Mouse (Mus musculus) heart, postnatal 10 days (tissue): Measurements from ENCODE around the gene Trnp1. TPM values are rescaled to one million over a fixed set of nuclear protein-coding genes. Genes with fewer than 3 reads are reported as not detected.

Experiments
- DNase-seq, 2 experiments: peaks; one replicate each; pipeline ENCODE4 v3.0.0; 2021
- intact Hi-C: fragments of 180-260 bp; cut with DNase I; formaldehyde crosslinking; loops from one replicate; pipeline ENCODE4 v1.15.1; 2025
- total RNA-seq, 2 experiments: library from RNA; stranded (reverse); gene quantifications; 2 replicates each; pipeline ENCODE4 v1.2.3; 2021

Gene Trnp1
- total RNA-seq, 2 experiments from 2014 or later, result 1.6 to 2.8 TPM

DNA sequence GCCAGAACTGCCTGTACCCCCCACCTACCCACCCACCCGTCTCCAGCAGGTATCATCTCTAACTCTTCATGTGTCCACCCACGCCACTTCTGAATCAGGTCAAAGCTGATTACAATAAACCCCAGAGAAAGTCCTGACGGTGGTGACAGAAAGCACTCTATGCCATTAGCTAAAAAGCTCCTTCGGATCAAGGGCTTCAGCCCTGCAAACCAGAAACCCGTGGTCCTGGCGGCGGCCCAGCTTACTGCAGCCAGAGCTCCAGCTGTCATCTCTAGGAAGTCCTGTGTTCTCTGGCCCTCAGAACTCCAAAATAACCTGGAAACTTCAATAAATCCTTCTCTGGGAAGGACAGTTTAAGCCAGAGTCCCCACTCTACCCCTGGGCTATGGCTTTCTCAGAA lies 2.6 kb downstream of the Trnp1 start:
- intact Hi-C loops, result loop anchor here (2.0 kb wide), 1 partner anchor 71 kb away; no protein-coding TSS in a partner anchor
- DNase-seq, result peak; percentile 63 to 70

DNA sequence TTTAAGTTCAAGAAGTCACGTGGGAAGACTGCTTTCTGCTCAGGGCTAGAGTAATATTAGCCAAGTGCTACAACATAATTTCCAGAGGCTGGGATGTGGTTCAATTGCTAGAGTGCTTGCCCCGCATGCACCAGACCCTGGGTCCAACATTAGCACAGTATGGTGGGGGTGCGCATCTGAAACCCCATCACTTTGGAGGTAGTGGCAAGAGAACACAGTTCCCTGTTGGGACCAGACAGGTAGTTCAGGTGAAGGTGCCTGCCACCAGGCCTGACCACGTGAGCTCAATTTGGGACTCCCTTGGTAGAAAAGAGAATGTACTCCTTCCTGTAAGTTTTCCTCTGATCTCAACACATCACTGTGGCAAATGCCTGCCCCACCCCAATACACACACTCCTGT lies 3.5 kb downstream of the Trnp1 start:
- intact Hi-C loops, result loop anchor here (1.0 to 2.0 kb wide), 2 partner anchors 16 to 70 kb away; no protein-coding TSS in a partner anchor
- DNase-seq, result no peak

DNA sequence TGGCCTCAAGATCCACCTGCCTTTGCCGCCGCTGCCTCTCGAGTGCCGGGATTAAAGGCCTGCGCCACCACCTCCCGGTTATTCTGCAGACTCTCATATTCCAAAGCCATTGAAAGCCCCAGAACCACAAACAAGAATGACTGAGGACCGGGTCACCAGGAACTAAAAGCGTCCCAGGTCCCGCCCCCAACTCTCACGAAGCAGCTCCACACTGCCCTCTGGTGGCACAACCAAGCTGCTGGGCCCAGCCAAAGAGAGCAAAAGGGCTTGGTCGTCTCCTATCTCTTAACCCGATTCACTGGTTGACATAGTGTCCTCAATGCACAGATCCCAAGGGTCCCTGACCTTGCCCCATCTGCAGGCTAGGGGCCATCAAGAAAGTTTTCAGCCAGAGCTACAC lies 3.9 kb downstream of the Trnp1 start:
- peak; percentile 92 to 96 for DNase-seq
- intact Hi-C loops, result loop anchor here (1.0 to 2.0 kb wide), 2 partner anchors 15 to 70 kb away; no protein-coding TSS in a partner anchor

GRCm38 (mm10) chr4:133493895-133494294 lies 4.5 kb downstream of the Trnp1 start:
- peak; percentile 38 for DNase-seq
- intact Hi-C loops, result loop anchor here (1.0 to 2.0 kb wide), 2 partner anchors 15 to 69 kb away; no protein-coding TSS in a partner anchor

DNA sequence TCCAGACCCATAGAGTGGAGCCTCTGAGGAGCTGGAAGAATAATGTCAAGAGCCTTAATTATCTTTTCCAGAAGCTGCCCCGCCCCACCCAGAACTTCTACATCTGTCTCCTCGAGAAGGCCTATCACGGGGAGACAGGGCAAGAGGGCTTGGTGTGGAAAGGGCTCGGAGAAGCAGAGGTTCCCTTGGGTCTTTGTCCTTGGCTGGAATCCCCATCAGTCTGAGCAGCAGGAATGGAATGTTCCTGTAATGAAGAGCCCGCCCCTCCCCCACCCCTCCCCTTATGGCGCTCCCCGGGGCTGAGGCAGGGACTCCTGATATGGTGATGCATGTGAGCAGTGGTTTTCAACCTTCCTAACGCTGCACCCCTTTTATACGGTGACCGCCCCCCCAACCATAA lies 6.5 kb downstream of the Trnp1 start:
- intact Hi-C loops, result no loop called here
- peak; percentile 74 to 82 for DNase-seq

DNA sequence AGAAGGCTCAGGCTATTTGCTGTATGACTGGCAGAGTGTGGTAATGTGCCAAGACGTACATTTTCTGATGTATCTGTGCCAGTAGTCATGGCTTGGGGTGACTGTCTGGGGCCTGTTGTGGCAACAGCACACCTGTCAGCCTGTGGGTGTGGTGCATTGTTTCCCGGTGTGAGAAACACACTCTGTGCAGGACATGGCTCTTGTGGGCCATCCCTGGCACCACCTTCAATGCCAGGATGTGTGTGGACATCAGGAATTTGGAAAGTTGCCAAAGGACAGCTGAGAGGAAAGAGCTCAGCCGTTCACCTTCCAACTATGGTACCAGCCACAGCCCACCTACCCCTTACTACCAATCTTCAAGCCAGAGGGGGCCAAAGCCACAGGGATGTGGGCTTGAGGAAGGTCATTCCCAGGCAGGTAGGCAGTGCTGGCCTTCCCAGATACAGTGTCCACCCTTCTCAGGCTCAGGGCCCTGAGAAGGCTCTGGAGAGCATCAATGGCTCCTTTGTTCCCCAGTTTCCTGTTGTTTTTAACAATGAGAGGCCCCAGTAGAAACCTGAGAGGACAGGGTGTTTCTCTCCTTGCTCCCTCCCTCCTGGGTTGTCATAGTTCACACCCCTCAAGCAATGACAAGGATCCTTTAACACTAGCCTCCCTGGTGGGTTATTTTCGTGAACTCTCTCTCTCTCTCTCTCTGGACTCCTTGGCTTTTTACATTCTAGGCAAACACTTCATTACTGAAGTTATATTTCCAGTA lies 8.7 kb downstream of the Trnp1 start:
- no peak for DNase-seq
- intact Hi-C loops, result no loop called here

- DNase-seq, result no peak
- intact Hi-C loops, result no loop called here
Observed at GRCm38 (mm10) chr4:133488619-133489392, 9.5 kb downstream of the Trnp1 start.

- DNase-seq, result no peak
- intact Hi-C loops, result no loop called here
Observed at GRCm38 (mm10) chr4:133486673-133487357, 11.5 kb downstream of the Trnp1 start.

DNA sequence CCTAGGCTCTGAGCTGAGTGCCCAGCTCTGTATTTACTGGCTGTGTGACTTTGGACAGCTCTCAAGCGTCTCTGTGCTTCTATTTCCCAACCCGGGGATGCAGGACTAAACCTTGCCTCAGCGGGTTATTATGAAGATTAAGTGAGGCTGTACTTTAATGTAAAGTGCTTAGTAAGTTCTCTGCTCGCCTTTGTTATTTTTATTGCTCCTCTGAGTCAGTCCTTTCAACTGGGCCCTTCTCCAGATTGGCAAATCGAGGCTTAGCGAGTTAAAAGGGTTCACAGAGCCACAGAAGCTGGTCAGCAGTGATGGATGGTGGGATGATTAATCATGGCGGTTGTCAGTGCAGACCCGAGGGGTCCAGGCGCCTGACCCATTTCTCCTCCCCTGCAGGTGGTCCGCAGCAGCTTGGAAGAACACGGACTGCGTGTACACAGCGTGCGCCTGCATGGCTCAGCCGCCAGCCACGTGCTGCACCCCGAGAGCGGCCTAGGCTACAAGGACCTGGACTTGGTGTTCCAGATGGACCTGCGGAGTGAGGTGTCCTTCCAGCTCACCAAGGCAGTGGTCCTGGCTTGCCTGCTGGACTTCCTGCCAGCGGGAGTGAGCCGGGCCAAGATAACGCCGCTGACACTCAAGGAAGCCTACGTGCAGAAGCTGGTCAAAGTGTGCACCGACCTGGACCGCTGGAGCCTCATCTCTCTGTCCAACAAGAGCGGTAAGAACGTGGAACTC lies 12.5 kb downstream of the Trnp1 start:
- intact Hi-C loops, result no loop called here
- DNase-seq, result no peak

GRCm38 (mm10) chr4:133484266-133485025 lies 13.9 kb downstream of the Trnp1 start:
- intact Hi-C loops, result no loop called here
- DNase-seq, result no peak

GRCm38 (mm10) chr4:133482479-133482878 lies 15.9 kb downstream of the Trnp1 start:
- no peak for DNase-seq
- intact Hi-C loops, result no loop called here

DNA sequence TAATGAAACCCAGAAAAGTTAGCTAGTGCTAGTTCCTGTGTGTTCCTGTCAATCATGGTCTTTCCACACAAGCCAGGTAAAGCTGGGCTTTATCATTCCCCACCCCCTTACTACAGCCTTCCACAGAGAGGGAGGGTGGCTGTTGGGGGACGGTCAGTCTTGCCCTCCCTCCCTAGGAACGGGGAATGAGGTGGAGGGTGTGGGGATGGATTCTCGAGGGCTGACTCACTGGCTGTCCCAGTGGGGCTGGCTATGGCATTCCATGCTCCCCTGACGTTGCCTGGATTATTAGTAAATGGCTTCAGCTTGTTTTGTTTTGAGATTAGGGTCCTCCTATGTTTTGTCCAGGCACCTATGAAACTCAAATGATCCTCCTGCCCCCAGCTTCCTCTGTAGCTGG lies 16.9 kb downstream of the Trnp1 start:
- intact Hi-C loops, result no loop called here
- DNase-seq, result no peak

DNA sequence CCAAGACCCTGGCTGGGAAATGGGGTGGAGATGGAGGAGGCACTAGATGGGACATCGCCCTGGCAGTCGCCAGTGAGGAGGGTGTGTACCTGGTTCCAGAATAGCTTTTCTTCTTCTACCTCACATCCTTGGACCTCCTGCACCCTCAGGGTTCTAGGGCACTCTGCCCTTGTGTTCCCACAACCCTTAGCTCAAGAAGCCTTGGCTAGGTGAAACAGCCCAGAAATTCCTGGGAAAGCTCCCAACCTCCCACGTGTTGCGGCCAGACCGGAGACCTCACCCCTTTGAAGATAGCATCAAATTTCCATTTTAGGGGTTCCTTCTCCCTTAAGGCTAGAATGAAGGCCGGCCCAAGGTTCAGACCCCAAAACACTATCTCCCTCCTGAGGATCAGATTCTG lies 17.6 kb downstream of the Trnp1 start:
- no peak for DNase-seq
- intact Hi-C loops, result no loop called here

GRCm38 (mm10) chr4:133480185-133480537 lies 18.2 kb downstream of the Trnp1 start:
- no peak for DNase-seq
- intact Hi-C loops, result no loop called here

DNA sequence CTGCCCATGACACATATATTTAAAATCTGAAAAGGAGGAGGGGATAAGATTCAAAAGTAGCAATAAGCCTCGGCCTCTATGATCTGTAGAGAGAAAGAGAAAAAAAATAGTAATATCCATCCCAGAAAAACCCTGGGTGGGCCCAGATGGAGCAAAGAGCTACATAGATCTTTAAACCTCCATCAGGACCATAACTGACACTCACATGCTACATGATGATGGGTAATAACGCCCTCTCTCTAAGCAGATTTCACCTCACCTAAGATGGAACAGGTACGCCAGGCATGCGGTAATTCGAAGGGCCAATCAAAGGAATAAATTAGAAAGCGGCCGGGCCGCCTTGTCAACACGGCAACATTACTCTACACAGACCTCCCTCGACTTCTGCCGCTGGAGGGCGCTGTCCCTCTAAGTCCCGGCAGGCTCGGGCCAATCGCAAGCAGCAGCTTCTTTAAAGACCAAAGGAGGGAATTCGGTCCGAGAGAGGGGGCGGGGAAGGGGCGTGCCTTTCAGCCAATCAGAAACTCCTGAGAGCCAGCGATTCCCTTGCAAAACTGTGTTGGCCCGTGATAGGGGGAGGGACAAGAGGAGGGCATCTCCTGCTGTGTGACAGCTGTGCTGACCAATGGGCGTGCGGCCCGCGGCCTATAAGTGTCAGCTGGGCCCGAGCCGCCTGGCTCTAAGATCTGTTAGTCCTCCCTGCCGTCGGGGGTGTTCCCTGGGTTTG lies 18.7 kb downstream of the Trnp1 start, which contains the start of gene Tent5b:
Gene Tent5b, plus strand, starts transcription at position 675 of the 727 bp plus-strand sequence.
- DNase-seq, result peak; percentile 99
- intact Hi-C loops, result loop anchor here (1.0 kb wide), 1 partner anchor 15 kb away; no protein-coding TSS in a partner anchor

GRCm38 (mm10) chr4:133473833-133474232 lies 24.5 kb downstream of the Trnp1 start:
- DNase-seq, result no peak

GRCm38 (mm10) chr4:133471135-133471821 lies 27.1 kb downstream of the Trnp1 start:
- intact Hi-C loops, result no loop called here
- DNase-seq, result no peak

More at GRCm38 (mm10) chr4:133473833-133474232, 24.5 kb downstream of the Trnp1 start:
- intact Hi-C loops, result no loop called here

GRCm38 (mm10) chr4:133469122-133469521 lies 29.2 kb downstream of the Trnp1 start:
- DNase-seq, result no peak
- intact Hi-C loops, result no loop called here
